Comparison of ENCODE assay signal across 12 mouse cellular contexts in the genomic region with DNA sequence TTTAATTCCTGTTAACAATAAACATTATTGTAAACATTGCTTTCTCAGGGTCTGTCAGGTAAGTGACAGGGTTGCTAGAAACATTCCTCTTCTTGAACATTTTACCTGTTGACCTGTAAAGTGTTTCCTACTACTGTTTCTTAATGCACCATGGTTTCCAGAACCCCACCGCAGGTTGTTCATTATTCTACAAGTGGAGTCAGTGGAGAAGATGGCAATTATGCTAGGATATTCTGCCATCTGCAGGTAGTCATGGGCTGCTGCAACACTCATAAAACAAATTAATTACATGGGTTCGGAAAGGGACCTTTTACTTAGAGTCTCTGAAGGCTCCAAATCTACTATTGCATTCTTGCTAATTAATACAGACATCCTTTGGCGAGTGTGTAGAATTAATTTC.
A peak's percentile ranks its signal among the peaks of the same experiment; 100 is the strongest.
DNase-seq lines count a peak whose midpoint lies in the region; ATAC-seq and TF ChIP-seq lines count a peak whose summit lies in the region.
"Had no signal": no experiment of that assay in that cellular context is flagged by ENCODE, and none has a peak within 500 bp of the region (broad histone marks: within the 10 kb centered on the region; RNA-seq: fewer than 3 reads in every experiment).

No protein-coding gene starts in this region.

- no peak for TF ChIP-seq EP300 in heart, adult 2 months (IDR thresholded peaks at IDR 0.05; ENCODE audit: insufficient read depth, low read depth, low read length)
- TF ChIP-seq EP300 in lung, postnatal 0 days (IDR thresholded peaks at IDR 0.05): no peak

- no peaks in the 10 kb centered on the region for H3K79me2 ChIP-seq in heart, adult 2 months (replicated peaks; ENCODE audit: control insufficient read depth, insufficient read depth, low read length)

- no peak overlapping the region for H3K27ac ChIP-seq in heart, adult 2 months
- H3K27ac ChIP-seq in heart, embryonic 11.5 days (ENCODE audit: low read depth, low read length): no peak overlapping the region
- no peak overlapping the region for H3K27ac ChIP-seq in lung, postnatal 0 days (ENCODE audit: low read length)
- no peak overlapping the region for H3K27ac ChIP-seq in liver, embryonic 11.5 days (ENCODE audit: low read depth, low read length)
- H3K27ac ChIP-seq: embryonic facial prominence, embryonic 15.5 days; limb, embryonic 13.5 days; neural tube, embryonic 12.5 days had no signal

- intact Hi-C loops in heart, adult 2 months (cut with DNase I): loop anchor here (2.0 to 5.0 kb wide), 3 partner anchors 238 to 734 kb away; no protein-coding TSS in a partner anchor

- no peak overlapping the region for H3K4me2 ChIP-seq in heart, embryonic 11.5 days
- no peak overlapping the region for H3K4me2 ChIP-seq in lung, postnatal 0 days (replicated peaks; ENCODE audit: low read depth, low read length)
- H3K4me2 ChIP-seq in liver, embryonic 11.5 days: no peak overlapping the region
- H3K4me2 ChIP-seq: embryonic facial prominence, embryonic 15.5 days; limb, embryonic 13.5 days; neural tube, embryonic 12.5 days had no signal

- no peaks in the 10 kb centered on the region for H3K9me3 ChIP-seq in heart, embryonic 11.5 days (replicated peaks; ENCODE audit: control insufficient read depth, low read length)
- no peaks in the 10 kb centered on the region for H3K9me3 ChIP-seq in lung, postnatal 0 days (ENCODE audit: low read length)
- no peaks in the 10 kb centered on the region for H3K9me3 ChIP-seq in liver, embryonic 11.5 days (ENCODE audit: control insufficient read depth, low read length)
- H3K9me3 ChIP-seq: embryonic facial prominence, embryonic 15.5 days; limb, embryonic 13.5 days; neural tube, embryonic 12.5 days had no signal

- no peak for TF ChIP-seq POLR2A in heart, adult 2 months (IDR thresholded peaks at IDR 0.05; ENCODE audit: insufficient read depth, low read depth, low read length)

- no peaks in the 10 kb centered on the region for H3K27me3 ChIP-seq in heart, adult 2 months (ENCODE audit: control insufficient read depth, insufficient read depth, low read length)
- no peaks in the 10 kb centered on the region for H3K27me3 ChIP-seq in heart, embryonic 11.5 days (ENCODE audit: control insufficient read depth, insufficient read depth, low read length)
- no peaks in the 10 kb centered on the region for H3K27me3 ChIP-seq in lung, postnatal 0 days (replicated peaks; ENCODE audit: insufficient read depth, low read length)
- no peaks in the 10 kb centered on the region for H3K27me3 ChIP-seq in liver, embryonic 11.5 days (replicated peaks; ENCODE audit: control insufficient read depth, insufficient read depth, low read length)
- H3K27me3 ChIP-seq: embryonic facial prominence, embryonic 15.5 days; limb, embryonic 13.5 days; neural tube, embryonic 12.5 days had no signal

- peak; percentile 72 for TF ChIP-seq CTCF in heart, adult 2 months (IDR thresholded peaks at IDR 0.05)
- TF ChIP-seq CTCF in lung, postnatal 0 days (IDR thresholded peaks at IDR 0.05): peak; percentile 63

- no peaks in the 10 kb centered on the region for H3K36me3 ChIP-seq in heart, adult 2 months (ENCODE audit: control insufficient read depth, insufficient read depth, low read length)
- no peaks in the 10 kb centered on the region for H3K36me3 ChIP-seq in heart, embryonic 11.5 days (ENCODE audit: control insufficient read depth, insufficient read depth, low read length)
- H3K36me3 ChIP-seq in lung, postnatal 0 days (ENCODE audit: insufficient read depth, low read length): no peaks in the 10 kb centered on the region
- no peaks in the 10 kb centered on the region for H3K36me3 ChIP-seq in liver, embryonic 11.5 days (ENCODE audit: control insufficient read depth, insufficient read depth, low read length)
- H3K36me3 ChIP-seq: embryonic facial prominence, embryonic 15.5 days; limb, embryonic 13.5 days; neural tube, embryonic 12.5 days had no signal

- no peaks in the 10 kb centered on the region for H3K4me1 ChIP-seq in heart, adult 2 months (ENCODE audit: control insufficient read depth, insufficient read depth, low read length)
- H3K4me1 ChIP-seq in heart, embryonic 11.5 days (ENCODE audit: control insufficient read depth, insufficient read depth, low read length): no peaks in the 10 kb centered on the region
- H3K4me1 ChIP-seq in lung, postnatal 0 days (ENCODE audit: insufficient read depth, low read depth, low read length): no peaks in the 10 kb centered on the region
- H3K4me1 ChIP-seq in liver, embryonic 11.5 days (replicated peaks; ENCODE audit: control insufficient read depth, insufficient read depth, low read length): no peaks in the 10 kb centered on the region
- H3K4me1 ChIP-seq: embryonic facial prominence, embryonic 15.5 days; limb, embryonic 13.5 days; neural tube, embryonic 12.5 days had no signal

- H3K4me3 ChIP-seq in heart, adult 2 months: no peak overlapping the region
- H3K4me3 ChIP-seq in heart, embryonic 11.5 days (ENCODE audit: low read depth, low read length): no peak overlapping the region
- no peak overlapping the region for H3K4me3 ChIP-seq in lung, postnatal 0 days (ENCODE audit: low read depth, low read length)
- no peak overlapping the region for H3K4me3 ChIP-seq in liver, embryonic 11.5 days (ENCODE audit: low read depth, low read length)
- H3K4me3 ChIP-seq: embryonic facial prominence, embryonic 15.5 days; limb, embryonic 13.5 days; neural tube, embryonic 12.5 days had no signal

- ATAC-seq in heart, embryonic 11.5 days (replicated peaks; ENCODE audit: insufficient number of reproducible peaks, low FRiP score, low TSS enrichment): no peak
- no peak for ATAC-seq in lung, postnatal 0 days
- no peak for ATAC-seq in liver, embryonic 11.5 days (replicated peaks; ENCODE audit: low FRiP score)

- no peak for DNase-seq in heart, adult 2 months
- DNase-seq in lung, postnatal 0 days (ENCODE audit: low spot score): peak; percentile 47
- DNase-seq in lung, adult 18-20 months: no peak
- peak; percentile 50 for DNase-seq in embryo, embryonic 11 days
- peak; percentile 1 for DNase-seq in retina, adult 2 months (ENCODE audit: low read depth, low spot score)
- DNase-seq in liver, embryonic 11.5 days (ENCODE audit: low spot score): no peak
- DNase-seq in cerebellum, postnatal 25 days: no peak
- DNase-seq: heart, postnatal 36 days had no signal

- no peak overlapping the region for H3K9ac ChIP-seq in heart, adult 2 months (ENCODE audit: low read depth, low read length)
- H3K9ac ChIP-seq in heart, embryonic 11.5 days (ENCODE audit: low read depth, low read length): no peak overlapping the region
- H3K9ac ChIP-seq in lung, postnatal 0 days (replicated peaks; ENCODE audit: low read depth): no peak overlapping the region
- no peak overlapping the region for H3K9ac ChIP-seq in liver, embryonic 11.5 days (ENCODE audit: low read depth, low read length)
- H3K9ac ChIP-seq: embryonic facial prominence, embryonic 15.5 days; limb, embryonic 13.5 days; neural tube, embryonic 12.5 days had no signal

- 32% methylated on average over 3 of the region's 3 CpGs for WGBS in heart, adult 2 months
- WGBS in heart, embryonic 11.5 days (ENCODE audit: insufficient replicate concordance): 44% methylated on average over 3 of the region's 3 CpGs
- WGBS in lung, postnatal 0 days: 31% methylated on average over 3 of the region's 3 CpGs
- WGBS in liver, embryonic 11.5 days: 41% methylated on average over 3 of the region's 3 CpGs

Comparison
In these comparisons a context has a peak if more than half of its experiments do, and no peak if none do; other contexts are left out.
1. DNase-seq: peak in lung, postnatal 0 days (single experiment), embryo, embryonic 11 days (single experiment) and retina, adult 2 months (single experiment); none in heart, adult 2 months (0 of 2), lung, adult 18-20 months (0 of 2), liver, embryonic 11.5 days (single experiment) and cerebellum, postnatal 25 days (0 of 2).